Mouse (Mus musculus) left cerebral cortex, postnatal 25 days (tissue): ENCODE results near the gene Tigar. TPM values are rescaled to one million over a fixed set of nuclear protein-coding genes. Genes with fewer than 3 reads are reported as not detected.
A peak's percentile ranks its signal among the peaks of the same experiment; 100 is the strongest.

ENCODE experiments used
- DNase-seq, 2 experiments: peaks; one replicate each; pipeline ENCODE4 v3.0.0; 2022; ENCODE audit warnings: low spot score in 2 of 2, mixed read lengths in 1 of 2
- intact Hi-C: fragments of 180-260 bp; cut with DNase I; formaldehyde crosslinking; loops from one replicate; pipeline ENCODE4 v1.15.1; 2025
- total RNA-seq, 2 experiments: library from RNA; stranded (reverse); gene quantifications; 2 replicates each; pipeline ENCODE4 v1.2.3; 2021

Gene Tigar
- 10 to 100 TPM; 23.6 to 25.9 TPM for total RNA-seq

DNA sequence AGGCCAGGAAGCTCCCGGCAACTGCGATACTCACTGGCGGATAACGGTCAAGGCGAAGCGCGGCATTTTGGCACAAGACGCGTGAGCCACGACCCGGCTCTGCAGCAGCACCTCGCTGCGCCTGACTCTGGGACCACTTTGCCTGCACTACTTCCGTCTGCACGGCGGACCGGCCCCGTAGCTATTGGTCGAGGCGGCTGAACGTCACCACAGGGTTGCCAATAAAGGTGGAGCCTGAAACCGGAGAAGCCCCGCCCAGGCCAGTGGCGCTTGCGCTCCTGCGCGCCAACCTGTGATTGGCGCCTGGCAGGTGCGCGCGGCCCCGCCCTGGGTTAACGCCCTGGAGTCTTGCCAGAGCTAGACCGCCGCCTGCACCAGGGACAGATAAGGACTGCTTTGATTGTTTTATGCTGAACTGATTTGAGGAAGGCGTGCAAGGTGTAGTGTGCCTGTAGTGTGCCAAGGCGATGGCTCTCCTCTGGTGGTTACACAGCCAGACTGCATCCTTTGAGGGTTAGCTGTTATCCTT lies at the start of gene Tigar:
TSS of gene Tigar (minus strand) at position 156 of the 529 bp plus-strand sequence.
- intact Hi-C loops, result no loop called here
- peak; percentile 92 to 97 for DNase-seq

GRCm38 (mm10) chr6:127157321-127157720 lies 48.0 kb upstream of the Tigar start:
- no peak for DNase-seq
- intact Hi-C loops, result no loop called here

DNA sequence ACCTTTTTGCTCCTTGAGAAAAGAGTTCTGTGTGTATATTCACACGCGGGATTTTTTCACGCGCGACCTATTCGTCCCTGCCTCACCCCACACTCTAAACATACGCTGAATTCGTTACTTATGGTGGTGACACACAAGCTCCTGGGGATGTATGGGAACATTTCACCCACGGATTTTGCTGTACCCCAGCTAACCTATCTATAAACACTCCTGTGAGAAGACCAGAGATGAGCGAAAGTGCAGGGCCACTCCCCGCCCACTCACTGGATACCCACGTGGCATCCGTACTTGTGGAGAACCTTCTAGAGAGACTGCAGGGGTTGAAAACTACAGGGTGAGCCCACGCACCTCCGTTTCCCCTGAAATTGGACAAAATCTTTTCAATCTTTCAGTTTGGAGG lies 46.1 kb upstream of the Tigar start:
- intact Hi-C loops, result no loop called here
- no peak for DNase-seq

GRCm38 (mm10) chr6:127154708-127155268 lies 45.4 kb upstream of the Tigar start:
- intact Hi-C loops, result no loop called here

GRCm38 (mm10) chr6:127153972-127154707 lies 44.8 kb upstream of the Tigar start:
- intact Hi-C loops, result no loop called here

More at GRCm38 (mm10) chr6:127154708-127155268, 45.4 kb upstream of the Tigar start:
- DNase-seq, result no peak

DNA sequence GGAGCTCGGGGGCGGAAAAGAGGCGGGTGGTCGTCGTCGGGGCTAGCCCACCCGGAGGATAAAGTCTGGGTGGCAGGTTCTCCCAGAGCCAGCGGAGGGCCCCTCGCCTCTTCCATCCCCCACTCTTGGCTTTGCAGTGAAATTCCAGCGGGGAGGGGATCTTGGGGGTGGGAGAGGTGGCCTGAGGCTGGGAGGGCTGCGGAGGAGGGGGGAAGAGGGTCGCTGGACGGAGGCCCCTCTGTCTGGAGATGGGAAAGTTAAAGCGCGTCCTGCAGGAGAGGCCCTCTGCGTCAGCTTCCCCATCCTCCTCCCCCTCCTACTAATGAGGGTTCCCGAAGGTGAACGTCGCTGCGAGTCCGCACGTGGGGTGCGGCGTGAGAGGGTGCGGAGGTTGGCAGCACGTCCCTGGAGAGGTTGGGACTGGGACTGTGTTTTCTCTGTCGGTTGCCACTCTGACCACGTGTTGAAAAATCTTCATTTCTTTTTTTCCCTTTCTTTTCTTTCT lies 44.0 kb upstream of the Tigar start:
- intact Hi-C loops, result no loop called here
- no peak for DNase-seq

More at GRCm38 (mm10) chr6:127153972-127154707, 44.8 kb upstream of the Tigar start:
- DNase-seq, result no peak

DNA sequence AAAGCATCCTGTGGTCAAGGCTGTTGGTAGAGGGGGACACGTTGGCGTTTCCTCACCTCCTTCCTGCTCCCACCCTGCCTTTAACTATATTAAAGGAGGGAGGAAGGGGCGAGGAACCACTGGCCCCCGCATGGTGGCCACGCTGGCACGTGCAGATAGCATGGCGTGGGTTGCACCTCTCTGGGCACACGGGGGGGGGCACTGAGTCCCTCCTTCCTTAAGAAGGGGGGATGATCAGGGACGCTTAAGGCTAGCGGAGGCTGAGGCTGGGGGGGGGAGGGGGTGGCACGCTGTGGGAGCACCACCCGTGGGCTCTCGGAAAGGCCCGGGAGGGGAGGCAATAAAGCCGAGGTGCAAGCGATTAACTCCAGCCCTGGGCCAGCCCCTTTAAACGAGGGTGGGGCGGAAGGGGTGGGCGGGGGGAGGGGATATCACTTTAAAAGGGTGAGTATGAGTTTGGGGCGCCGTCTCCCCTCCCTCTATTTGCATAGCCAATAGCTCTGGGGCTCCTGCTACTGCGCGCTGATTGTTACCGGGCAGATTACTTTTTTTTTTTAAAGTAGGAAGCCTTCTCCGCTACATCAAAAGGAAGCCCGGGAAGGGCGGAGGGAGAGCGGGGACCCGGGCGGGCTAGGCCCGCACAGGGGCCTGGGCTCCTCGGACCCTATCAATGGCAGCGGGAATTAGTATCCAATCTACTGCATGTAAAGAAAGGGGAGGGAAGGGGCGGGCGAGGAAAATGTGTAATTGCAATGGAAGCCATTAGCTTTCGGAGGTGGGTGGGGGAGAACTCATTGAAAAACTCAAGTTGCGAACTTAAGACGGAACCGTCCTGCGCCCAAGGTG lies 43.0 kb upstream of the Tigar start, which contains the start of gene Ccnd2:
TSS of gene Ccnd2 (minus strand) at position 88 of the 846 bp plus-strand sequence.
- intact Hi-C loops, result no loop called here
- peak; percentile 51 to 63 for DNase-seq

- peak in 1 of 2 experiments; percentile 41 for DNase-seq
- intact Hi-C loops, result loop anchor here (2.0 kb wide), 2 partner anchors 113 to 179 kb away; no protein-coding TSS in a partner anchor
Measured at GRCm38 (mm10) chr6:127151565-127152105, 42.3 kb upstream of the Tigar start.

DNA sequence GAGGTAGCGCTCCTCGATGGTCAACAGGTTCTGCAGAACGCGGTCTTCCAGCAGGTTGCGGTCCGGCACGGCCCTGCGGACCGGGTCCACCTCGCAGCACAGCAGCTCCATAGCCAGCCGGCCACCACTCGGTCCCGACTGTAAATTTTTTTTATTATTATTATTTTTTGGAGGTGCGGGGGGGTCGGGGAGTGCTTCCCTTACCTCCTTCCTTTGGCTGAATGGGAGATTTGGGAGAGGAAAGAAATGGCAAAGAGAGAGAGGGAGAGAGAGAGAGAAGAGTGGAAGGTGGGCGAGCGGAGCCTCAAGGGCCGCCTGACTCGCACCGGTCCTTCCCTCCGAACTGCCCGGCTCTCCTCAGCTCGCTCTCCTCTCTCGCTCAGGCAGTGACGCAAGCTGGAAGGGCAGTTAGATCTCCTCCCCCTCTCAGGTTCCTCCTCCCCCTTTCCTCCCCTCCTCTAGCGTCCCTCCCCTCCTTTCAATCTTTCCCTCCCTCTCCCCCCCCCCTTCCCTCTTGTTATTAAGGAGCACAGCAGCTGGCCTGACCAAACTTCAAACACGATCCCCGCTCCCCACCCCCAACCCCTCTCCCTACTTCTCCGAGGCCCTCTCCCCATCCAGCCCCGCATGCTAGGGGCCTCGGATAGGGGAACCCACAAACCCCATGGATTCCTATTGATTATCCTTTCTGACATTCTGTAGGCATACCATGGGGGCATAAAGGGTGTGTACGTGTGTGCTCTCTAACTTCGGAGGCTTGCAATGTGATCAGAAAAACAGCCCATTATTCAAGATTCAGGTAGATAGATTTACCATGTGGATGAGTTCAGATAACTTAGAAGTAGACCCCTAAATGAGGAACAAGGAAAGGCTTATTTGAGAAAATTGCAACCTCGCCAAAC lies 41.6 kb upstream of the Tigar start:
- DNase-seq, result peak; percentile 71 to 75
- intact Hi-C loops, result loop anchor here (1.0 to 2.0 kb wide), 3 partner anchors 30 to 180 kb away; no protein-coding TSS in a partner anchor

- DNase-seq, result peak in 1 of 2 experiments; percentile 53
- intact Hi-C loops, result loop anchor here (1.0 to 2.0 kb wide), 5 partner anchors 31 to 297 kb away; partner anchors contain the start of gene Parp11
Measured at GRCm38 (mm10) chr6:127149944-127150662, 40.7 kb upstream of the Tigar start.

DNA sequence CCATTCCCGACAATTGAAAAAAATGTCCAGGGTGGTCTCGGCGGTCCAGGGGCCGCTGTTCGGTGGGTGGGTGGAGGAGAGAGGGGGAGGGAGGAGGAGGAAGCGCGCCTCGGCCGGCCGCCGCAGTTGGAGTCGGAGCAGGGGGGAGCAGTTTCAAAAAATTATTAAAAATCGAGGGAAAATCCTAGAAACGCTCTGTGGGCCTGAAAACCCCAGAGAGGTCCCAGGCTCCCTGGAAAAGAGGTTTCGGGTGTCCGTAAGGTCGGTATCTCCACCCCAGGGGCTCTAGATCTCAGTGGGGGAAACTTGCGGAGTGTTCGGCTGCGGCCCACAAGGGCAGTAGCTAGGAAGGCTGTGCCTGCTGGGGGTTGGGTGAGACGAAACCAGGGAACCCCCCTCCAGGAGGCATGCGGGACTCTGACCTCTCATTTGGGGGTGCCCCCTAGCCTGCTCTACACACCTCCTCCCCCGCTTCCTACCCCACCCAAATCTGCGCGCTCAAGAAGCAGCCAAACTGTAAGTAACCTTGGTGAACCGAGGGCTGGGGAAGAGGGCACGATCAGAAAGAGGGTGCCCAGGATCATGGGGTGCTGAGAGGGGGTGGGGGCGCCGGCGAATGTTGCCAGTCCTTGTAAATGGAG lies 40.1 kb upstream of the Tigar start:
- peak in 1 of 2 experiments; percentile 46 for DNase-seq
- intact Hi-C loops, result loop anchor here (2.0 kb wide), 2 partner anchors 175 to 297 kb away; partner anchors contain the start of gene Parp11

DNA sequence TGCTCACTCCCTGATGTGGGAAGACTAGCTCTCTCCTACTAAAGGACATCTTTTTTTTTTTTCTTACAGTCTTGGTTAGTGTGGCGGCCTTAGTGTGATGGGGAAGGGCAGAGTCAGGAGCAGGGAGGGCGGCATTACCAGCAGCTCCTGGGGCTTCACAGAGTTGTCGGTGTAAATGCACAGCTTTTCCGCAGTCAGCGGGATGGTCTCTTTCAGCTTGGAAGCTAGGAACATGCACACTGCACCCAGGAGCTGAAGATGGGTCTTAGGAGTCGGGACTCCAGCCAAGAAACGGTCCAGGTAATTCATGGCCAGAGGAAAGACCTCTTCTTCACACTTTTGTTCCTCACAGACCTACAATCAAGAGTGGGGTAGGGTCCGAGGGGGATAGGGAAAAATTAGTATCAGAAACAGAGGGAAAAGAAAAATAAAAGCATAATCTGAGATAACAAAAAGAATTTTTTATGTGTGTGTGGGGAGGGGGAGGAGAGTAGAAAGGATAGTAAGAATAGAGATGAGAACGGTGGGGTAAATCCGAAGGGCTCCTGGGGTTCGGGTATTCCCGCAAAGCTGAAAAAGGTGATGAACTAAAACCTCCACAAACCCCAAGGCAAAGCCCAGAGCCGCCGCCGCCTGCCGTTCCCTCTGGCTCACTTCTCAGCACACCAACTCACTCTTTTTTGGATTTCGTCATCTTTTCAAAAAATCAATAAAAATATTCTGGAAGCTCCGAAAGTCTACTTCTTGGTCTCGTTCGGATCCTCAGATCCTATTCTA lies 39.4 kb upstream of the Tigar start:
- intact Hi-C loops, result loop anchor here (2.0 kb wide), 2 partner anchors 176 to 298 kb away; partner anchors contain the start of gene Parp11

DNA sequence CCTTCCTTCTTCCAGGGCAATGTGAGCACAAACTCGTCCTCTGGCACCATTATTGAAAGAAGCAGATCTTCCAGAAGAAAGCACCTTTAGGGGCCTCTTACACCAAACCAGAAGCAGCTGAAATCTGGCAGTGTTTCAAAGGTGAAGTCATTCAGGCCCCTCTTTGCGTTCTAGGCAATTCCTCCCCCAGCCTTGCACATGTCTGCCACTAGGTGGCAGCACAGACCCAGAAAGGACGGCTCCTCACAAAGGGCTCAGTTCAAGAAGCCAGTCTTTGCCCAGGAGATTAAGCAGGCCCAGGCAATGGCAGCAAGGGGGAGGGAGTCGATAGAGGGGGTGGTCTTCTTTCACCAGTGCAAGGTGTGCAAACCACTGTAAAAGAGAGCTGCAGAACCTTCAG lies 38.3 kb upstream of the Tigar start:
- peak; percentile 76 to 83 for DNase-seq
- intact Hi-C loops, result loop anchor here (1.0 to 2.0 kb wide), 3 partner anchors 177 to 299 kb away; partner anchors contain the start of gene Parp11

More for the DNA sequence above, 39.4 kb upstream of the Tigar start:
- peak in 1 of 2 experiments; percentile 43 for DNase-seq

- DNase-seq, result no peak
- intact Hi-C loops, result no loop called here
Measured at GRCm38 (mm10) chr6:127146322-127146947, 37.1 kb upstream of the Tigar start.

- no peak for DNase-seq
Measured at GRCm38 (mm10) chr6:127145464-127146190, 36.3 kb upstream of the Tigar start.

More at GRCm38 (mm10) chr6:127145464-127146190, 36.3 kb upstream of the Tigar start:
- intact Hi-C loops, result no loop called here
